Mouse (Mus musculus) 416B (cell line): Measurements from ENCODE around the gene Glod4.

ENCODE experiments used
- DNase-seq: peaks from one replicate; pipeline ENCODE4 v3.0.0; 2011; ENCODE audit warnings: low read depth

Gene Glod4

GRCm38 (mm10) chr11:76146187-76147010 is 97.1 kb downstream of the Glod4 start:
- DNase-seq, result no peak

GRCm38 (mm10) chr11:76145169-76145568 is 98.4 kb downstream of the Glod4 start:
- no peak for DNase-seq

- DNase-seq, result no peak
Observed at GRCm38 (mm10) chr11:76144386-76144785, 99.1 kb downstream of the Glod4 start.

- no peak for DNase-seq
Observed at GRCm38 (mm10) chr11:76137996-76138395, 105.5 kb downstream of the Glod4 start.

DNA sequence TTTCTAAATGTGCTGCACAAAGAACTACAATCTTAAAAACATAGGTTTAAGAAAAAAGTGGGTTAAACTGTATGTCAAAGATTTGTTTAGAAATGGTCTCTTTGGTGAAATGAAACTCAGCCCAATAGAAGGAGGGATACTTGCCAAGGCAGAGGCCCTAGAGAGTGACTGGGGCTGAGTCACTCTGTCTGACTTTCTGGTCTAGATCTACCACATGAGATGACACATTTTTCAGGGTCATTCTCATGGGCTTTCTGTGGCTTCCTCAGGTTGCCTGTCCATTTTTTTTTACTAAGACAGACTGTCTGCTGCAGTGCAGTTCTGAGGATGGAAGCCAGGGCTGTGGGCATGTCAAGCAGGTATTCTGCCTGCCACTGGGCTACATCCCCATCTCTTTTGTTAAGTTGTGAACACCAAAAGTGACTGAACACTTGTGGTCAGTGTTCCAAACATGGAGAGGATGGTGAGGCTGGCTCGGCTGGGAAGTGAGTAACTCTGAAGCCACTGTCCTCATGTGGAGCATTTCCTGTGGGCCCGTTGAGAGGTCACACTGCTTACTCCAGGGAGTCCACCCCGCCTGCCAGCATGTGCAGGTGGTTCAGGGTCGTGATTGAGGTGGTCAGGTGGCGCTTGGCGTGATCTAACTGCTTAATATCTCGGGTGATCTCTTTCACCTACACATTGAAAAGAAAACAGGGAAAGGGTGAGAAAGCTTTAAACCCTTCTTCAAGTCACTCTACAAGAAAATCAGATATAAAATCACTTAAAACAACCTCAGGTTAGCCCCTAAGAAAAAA is 107.7 kb downstream of the Glod4 start:
- DNase-seq, result peak; percentile 93

- DNase-seq, result peak; percentile 22
Observed at GRCm38 (mm10) chr11:76130859-76131258, 112.7 kb downstream of the Glod4 start.

GRCm38 (mm10) chr11:76125386-76125785 is 118.1 kb downstream of the Glod4 start:
- no peak for DNase-seq

DNA sequence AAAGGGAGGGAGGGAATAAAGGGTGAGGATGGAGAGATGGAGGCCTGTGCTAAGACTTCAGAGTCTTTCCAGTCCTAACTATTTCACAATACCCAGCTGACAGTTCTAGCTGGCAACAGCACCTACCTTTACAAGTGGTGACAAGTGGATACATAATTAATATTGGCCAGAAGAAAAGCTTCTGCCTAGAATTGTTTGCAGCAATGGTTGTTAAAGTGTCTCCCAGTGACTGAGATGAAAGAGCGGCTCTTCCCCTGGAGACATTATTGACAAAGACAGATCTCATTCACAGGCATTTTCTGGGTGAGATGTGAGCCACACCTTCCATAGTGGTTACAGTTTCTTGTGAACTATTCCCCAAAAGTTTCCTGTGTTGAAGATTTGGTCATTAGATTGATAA is 120.0 kb downstream of the Glod4 start:
- DNase-seq, result no peak

GRCm38 (mm10) chr11:76122571-76122970 is 121.0 kb downstream of the Glod4 start:
- DNase-seq, result no peak

GRCm38 (mm10) chr11:76121086-76121485 is 122.4 kb downstream of the Glod4 start:
- no peak for DNase-seq

DNA sequence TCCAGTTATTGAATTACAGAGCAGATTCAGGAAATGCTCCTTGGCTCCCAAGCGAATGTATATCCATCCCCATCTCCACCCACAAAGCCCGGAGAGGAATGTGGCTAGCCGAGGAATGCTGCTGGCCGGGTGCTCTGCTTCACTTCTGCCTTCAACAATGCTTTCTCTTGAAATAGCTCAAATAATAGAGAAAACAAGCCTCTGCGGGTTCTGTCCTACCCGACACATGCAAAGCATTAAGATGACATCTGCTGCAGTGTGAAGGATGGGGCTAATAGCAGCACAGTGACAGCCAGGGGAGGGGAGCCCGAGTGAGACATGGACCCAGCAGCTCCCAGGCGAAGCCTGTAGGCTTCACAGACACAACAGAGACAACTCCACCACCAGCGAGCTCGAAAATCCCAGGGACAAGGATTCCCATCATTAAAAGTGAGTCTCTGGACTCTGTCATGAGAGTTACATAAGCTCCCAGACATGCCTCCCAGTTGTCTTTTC is 123.1 kb downstream of the Glod4 start:
- DNase-seq, result no peak

DNA sequence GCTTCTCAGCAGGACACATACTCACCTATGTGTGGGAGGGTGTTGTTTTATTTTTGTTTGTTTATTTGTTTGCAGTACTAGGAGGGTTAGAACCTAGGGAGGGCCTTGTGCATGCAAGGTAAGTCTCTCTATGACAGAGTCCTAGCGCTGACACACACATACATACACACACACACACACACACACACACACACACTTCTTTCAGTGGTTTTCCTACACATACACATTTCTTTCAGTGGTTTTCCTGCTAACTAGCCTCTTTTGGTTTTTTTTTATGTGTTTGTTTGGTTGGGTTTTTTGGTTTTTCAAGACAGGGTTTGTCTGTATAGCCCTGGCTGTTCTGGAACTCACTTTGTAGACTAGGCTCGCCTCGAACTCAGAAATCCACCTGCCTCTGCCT is 133.1 kb downstream of the Glod4 start:
- DNase-seq, result peak; percentile 67

- DNase-seq, result no peak
Observed at GRCm38 (mm10) chr11:76106551-76107496, 136.7 kb downstream of the Glod4 start.

DNA sequence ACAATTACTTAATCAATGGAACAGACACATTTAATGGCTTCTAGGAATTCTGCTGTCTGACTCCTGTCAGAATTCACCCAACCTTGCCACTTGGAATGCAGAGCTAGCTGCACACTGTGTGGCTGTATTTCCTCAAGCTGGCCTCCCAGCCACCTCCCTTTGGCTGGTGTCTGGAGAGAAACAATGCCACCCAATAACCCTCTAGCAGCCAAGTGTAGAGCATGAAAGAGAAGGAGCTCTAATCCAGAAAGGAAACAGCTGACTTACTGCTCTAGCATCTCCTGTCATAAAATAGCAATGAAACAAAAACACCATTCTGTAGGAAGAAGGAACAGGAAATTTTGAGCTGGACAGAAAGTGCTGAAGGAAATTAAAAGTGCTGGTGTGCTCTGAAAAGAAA is 142.4 kb downstream of the Glod4 start:
- no peak for DNase-seq

DNA sequence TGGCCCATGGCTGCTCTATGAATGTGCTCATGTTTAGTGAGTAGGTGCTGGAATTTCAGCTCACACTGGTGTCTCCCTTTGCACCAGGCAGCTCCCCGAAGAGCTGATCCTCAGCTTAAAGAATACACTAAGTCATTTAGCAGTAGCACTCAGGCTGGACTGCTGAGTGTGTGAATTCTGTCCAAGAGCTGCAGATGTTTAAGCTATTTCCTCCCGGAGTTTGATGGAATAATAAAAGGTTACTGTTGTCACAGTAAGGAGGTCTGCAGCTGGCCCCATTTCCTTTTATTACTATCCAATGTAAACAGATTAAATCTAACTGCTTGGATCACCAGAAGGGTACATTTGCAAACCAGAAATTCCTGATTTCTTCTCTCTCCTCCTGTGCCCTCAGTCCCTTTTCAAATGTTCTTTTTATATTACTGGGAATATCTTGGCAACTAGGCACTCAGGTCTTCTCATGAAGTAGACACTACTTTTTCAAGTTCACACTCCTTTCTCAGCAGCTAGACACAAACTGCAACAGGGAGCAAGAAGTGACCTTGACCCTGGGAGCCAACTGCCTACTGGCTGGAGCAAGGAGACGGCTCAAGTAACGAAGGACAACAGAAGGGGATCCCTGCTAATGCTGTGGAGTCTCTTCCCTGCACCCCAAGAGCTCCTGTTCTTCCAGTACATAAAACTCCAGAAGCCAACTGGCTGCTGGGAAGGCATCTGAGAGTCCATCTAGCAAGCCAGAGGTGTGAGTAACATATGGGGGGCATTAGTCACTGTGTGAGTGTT is 144.1 kb downstream of the Glod4 start:
- no peak for DNase-seq

- DNase-seq, result peak; percentile 15
Observed at GRCm38 (mm10) chr11:76093610-76094009, 149.9 kb downstream of the Glod4 start.

GRCm38 (mm10) chr11:76089776-76090175 is 153.7 kb downstream of the Glod4 start:
- DNase-seq, result peak; percentile 32

- DNase-seq, result peak; percentile 46
Observed at GRCm38 (mm10) chr11:76088506-76088905, 155.0 kb downstream of the Glod4 start.

DNA sequence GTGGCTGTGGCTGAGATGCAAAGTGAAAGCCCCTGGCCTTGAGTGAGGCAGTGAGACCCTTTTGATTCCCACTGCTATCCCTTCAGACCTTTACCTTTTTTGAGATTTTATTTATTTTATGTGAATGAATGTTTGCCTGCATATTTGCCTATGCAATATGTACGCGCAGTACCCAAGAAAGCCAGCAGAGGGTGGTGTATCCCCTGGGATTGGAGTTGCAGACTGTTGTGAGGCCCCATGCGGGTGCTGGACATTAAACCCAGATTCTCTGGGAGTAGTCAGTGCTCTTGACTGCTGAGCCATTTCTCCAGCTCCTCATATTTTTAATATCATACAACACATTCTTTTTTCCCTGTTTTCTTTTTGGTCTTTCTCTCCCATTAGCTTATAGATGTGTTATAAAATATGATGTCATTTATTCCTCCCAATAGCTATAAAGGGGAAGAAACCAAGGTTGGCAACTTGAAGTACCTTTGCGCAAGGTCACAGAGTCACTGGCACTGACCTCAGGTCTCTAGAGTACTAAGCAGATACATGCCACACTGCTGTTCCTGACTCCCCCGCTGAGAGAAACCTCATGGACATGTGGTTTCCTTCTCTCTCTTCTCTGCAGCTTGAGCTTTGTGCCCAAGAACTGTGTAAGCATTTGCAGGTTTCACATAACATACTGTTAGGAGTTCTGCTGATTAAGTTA is 157.5 kb downstream of the Glod4 start:
- peak; percentile 64 for DNase-seq

- DNase-seq, result no peak
Observed at GRCm38 (mm10) chr11:76084943-76085342, 158.6 kb downstream of the Glod4 start.
